Mouse (Mus musculus): Measurements from ENCODE around the gene Ndufa13. TPM values are rescaled to one million over a fixed set of nuclear protein-coding genes. Genes with fewer than 3 reads are reported as not detected.

Gene Ndufa13
- polyA plus RNA-seq, 2 experiments, result 97.4 to 190 TPM

DNA sequence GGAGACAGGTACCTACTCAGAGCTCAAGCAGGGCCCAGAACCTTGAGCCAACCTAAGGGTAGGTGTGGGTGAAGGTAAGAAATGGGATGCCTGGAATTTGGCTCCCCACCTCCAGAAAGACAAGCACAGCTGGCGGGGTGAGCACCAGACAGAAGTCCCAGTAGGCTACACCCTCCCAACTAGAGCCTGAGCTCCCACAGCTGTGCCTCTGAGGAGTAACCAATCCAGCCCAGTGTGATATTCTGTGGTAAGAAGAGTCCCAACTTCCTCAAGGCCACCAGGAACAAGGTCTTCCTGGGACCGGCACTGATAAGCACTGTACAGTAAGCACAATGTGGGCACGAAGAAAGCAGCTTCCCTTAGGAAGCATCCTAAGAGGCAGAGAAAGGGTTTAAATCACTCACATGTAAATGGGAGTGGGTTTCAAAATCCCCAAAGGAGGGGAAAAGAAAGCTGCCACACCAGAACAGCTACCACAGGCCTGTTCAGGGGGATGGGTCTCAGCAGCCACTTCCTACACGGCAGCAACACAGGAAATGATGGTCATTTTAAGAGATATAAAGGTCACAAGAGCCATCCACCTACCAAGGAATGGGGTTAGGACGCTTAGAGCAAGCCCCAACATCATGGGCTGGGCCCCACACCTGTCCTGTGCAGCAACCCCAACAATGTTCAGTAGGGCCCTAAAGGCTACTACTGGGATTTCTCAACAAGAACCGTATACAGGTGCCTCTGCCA, 36.1 kb upstream of the Ndufa13 start:
- DNase-seq (ENCODE audit: low spot score) (no peak), ATAC-seq (ENCODE audit: low FRiP score, low read depth) (no peak)
- H3K9me3 ChIP-seq (ENCODE audit: control insufficient read depth, low read length), result no peaks in the 10 kb centered on the region
- H3K27ac ChIP-seq (replicated peaks; ENCODE audit: low read depth, low read length), result no peak overlapping the region
- H3K9ac ChIP-seq (ENCODE audit: low read depth, low read length, severe bottlenecking), result no peak overlapping the region
- no peak overlapping the region for H3K4me2 ChIP-seq (replicated peaks; ENCODE audit: low read depth, low read length, severe bottlenecking)
- H3K4me1 ChIP-seq (ENCODE audit: control insufficient read depth, insufficient read depth, low read length), result peaks cover 8% of the 10 kb centered on the region; the same call in 1 of the 2 replicates
- no peaks in the 10 kb centered on the region for H3K27me3 ChIP-seq (ENCODE audit: control insufficient read depth, insufficient read depth, low read length)
- peaks cover 30% of the 10 kb centered on the region for H3K36me3 ChIP-seq (ENCODE audit: control insufficient read depth, insufficient read depth, low read length)
- no peak overlapping the region for H3K4me3 ChIP-seq (replicated peaks; ENCODE audit: low read length)
- 74% methylated on average over 6 of the region's 6 CpGs for WGBS
- no peak for TF ChIP-seq POLR2A (IDR thresholded peaks at IDR 0.05; ENCODE audit: borderline replicate concordance, extremely low read depth, insufficient read depth, insufficient read length)

DNA sequence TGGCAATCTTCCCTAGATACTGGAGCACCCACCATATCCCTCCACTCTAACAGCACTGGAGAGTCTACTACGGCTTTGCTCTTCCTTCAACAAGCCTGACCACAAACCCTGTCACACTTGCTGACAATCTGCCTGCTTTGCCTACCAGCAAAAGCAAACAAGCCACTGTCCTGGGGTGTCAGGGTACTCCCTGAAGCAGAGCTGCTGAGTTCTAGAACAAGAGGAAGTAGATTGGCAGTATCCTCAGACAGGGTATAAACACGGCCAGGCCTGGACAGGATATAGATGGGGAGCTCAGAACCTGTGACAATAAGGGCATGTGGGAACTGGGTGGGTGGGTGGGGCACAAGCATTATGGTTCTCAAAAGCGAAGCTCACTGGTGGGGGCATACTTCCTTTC, 35.1 kb upstream of the Ndufa13 start:
- peaks cover 35% of the 10 kb centered on the region for H3K36me3 ChIP-seq (ENCODE audit: control insufficient read depth, insufficient read depth, low read length)
- H3K4me1 ChIP-seq (ENCODE audit: control insufficient read depth, insufficient read depth, low read length), result peaks cover 8% of the 10 kb centered on the region; the same call in 1 of the 2 replicates
- no peak overlapping the region for H3K9ac ChIP-seq (ENCODE audit: low read depth, low read length, severe bottlenecking)
- DNase-seq (ENCODE audit: low spot score) (no peak), ATAC-seq (ENCODE audit: low FRiP score, low read depth) (no peak)
- WGBS, result 94% methylated on average over 3 of the region's 3 CpGs
- H3K4me3 ChIP-seq (replicated peaks; ENCODE audit: low read length), result no peak overlapping the region
- H3K9me3 ChIP-seq (ENCODE audit: control insufficient read depth, low read length), result no peaks in the 10 kb centered on the region
- no peaks in the 10 kb centered on the region for H3K27me3 ChIP-seq (ENCODE audit: control insufficient read depth, insufficient read depth, low read length)
- no peak overlapping the region for H3K27ac ChIP-seq (replicated peaks; ENCODE audit: low read depth, low read length)
- H3K4me2 ChIP-seq (replicated peaks; ENCODE audit: low read depth, low read length, severe bottlenecking), result no peak overlapping the region
- no peak for TF ChIP-seq POLR2A (IDR thresholded peaks at IDR 0.05; ENCODE audit: borderline replicate concordance, extremely low read depth, insufficient read depth, insufficient read length)

DNA sequence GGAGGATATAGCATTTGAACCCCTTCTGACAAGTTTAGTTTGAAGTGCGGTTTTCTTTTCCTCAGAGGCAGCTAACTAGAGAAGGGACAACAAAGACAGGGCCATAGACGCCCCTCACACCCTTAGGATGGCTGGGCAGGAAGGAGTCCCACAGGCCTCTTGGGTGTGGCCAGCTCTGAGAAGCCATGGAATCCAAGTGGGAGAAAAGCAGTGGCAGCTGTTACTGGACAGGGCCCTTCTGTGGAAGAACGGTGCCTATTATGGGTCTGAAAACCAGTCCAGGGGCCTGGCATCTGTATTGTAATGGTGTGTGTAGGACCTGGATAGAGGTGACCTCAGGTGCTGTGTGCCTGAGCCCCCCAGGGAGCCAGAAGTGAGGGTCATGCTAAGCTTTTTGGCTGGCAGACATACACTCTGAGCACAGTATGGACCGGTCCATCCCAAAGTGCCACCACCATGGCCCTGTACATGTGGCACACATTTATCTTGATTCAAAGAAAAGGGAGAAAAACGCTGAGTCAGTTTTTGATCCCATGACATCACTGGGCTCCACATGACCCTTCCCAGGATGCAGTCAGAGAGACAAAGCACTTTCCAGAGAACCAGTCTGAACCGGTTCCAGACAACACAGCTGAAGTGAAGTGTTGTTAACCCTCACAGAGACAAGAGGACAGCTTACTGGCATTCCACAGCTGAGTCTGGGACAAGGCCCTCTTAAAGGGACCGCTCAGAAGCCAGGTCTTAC, 33.9 kb upstream of the Ndufa13 start:
- DNase-seq (ENCODE audit: low spot score) (peak; percentile 73), ATAC-seq (ENCODE audit: low FRiP score, low read depth) (peak; percentile 82)
- 0 out of 2 replicates have a peak overlapping the region, but pooled peaks have one; percentile 52 for H3K27ac ChIP-seq (replicated peaks; ENCODE audit: low read depth, low read length)
- no peak overlapping the region for H3K4me3 ChIP-seq (replicated peaks; ENCODE audit: low read length)
- peaks cover 8% of the 10 kb centered on the region; the same call in 1 of the 2 replicates for H3K4me1 ChIP-seq (ENCODE audit: control insufficient read depth, insufficient read depth, low read length)
- H3K9ac ChIP-seq (ENCODE audit: low read depth, low read length, severe bottlenecking), result no peak overlapping the region
- no peak overlapping the region for H3K4me2 ChIP-seq (replicated peaks; ENCODE audit: low read depth, low read length, severe bottlenecking)
- H3K36me3 ChIP-seq (ENCODE audit: control insufficient read depth, insufficient read depth, low read length), result peaks cover 35% of the 10 kb centered on the region
- TF ChIP-seq POLR2A (IDR thresholded peaks at IDR 0.05; ENCODE audit: borderline replicate concordance, extremely low read depth, insufficient read depth, insufficient read length), result no peak
- no peaks in the 10 kb centered on the region for H3K9me3 ChIP-seq (ENCODE audit: control insufficient read depth, low read length)
- H3K27me3 ChIP-seq (ENCODE audit: control insufficient read depth, insufficient read depth, low read length), result no peaks in the 10 kb centered on the region
- WGBS, result 67% methylated on average over 7 of the region's 7 CpGs

DNA sequence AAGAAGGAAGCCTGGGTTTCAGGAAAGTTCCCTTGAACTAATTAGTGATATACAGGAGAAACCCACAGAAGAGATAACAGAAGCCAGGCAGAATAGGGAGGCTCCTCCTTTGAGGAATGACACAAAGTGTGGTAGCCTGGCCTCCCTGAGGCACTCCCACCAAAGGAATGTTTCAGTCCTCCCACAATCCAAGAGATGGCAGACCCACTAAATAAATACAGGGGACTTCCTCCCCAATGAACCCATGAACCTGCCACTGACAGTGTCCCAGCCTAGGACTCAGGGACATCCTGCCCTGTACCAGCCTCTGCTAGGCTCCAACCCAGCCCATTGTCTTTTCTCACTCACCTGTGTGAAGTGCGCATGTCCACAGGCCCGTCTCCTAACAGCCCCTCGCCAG, 33.1 kb upstream of the Ndufa13 start:
- no peak overlapping the region for H3K4me3 ChIP-seq (replicated peaks; ENCODE audit: low read length)
- no peak for TF ChIP-seq POLR2A (IDR thresholded peaks at IDR 0.05; ENCODE audit: borderline replicate concordance, extremely low read depth, insufficient read depth, insufficient read length)
- H3K27me3 ChIP-seq (ENCODE audit: control insufficient read depth, insufficient read depth, low read length), result no peaks in the 10 kb centered on the region
- no peak overlapping the region for H3K27ac ChIP-seq (replicated peaks; ENCODE audit: low read depth, low read length)
- DNase-seq (ENCODE audit: low spot score) (no peak), ATAC-seq (ENCODE audit: low FRiP score, low read depth) (no peak)
- 87% methylated on average over 3 of the region's 3 CpGs for WGBS
- H3K9ac ChIP-seq (ENCODE audit: low read depth, low read length, severe bottlenecking), result no peak overlapping the region
- peaks cover 6% of the 10 kb centered on the region; the same call in 1 of the 2 replicates for H3K4me1 ChIP-seq (ENCODE audit: control insufficient read depth, insufficient read depth, low read length)
- no peaks in the 10 kb centered on the region for H3K9me3 ChIP-seq (ENCODE audit: control insufficient read depth, low read length)
- peaks cover 35% of the 10 kb centered on the region for H3K36me3 ChIP-seq (ENCODE audit: control insufficient read depth, insufficient read depth, low read length)
- H3K4me2 ChIP-seq (replicated peaks; ENCODE audit: low read depth, low read length, severe bottlenecking), result no peak overlapping the region

DNA sequence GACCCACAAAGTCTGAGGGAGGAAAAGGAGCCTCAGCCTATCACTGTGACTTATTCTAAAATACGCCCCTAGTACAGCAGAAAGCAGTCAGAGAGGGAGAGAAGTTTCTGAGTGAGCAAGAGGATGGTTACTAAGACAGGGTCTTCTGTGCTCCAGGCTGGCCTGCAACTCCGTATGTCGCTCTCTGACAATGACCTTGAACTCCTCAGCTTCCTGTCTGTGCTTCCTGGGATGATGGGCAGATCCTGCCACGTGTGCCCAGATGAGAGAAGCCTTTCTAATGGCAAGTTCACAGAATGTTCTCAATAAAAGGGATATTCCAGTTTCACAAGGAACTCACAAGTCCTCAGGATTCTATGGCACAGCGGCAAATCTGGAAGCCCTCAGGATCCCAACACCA, 32.2 kb upstream of the Ndufa13 start:
- Histone ChIP-seq H3K9me3 (ENCODE audit: control insufficient read depth, low read length) (no peaks in the 10 kb centered on the region), H3K27ac (replicated peaks; ENCODE audit: low read depth, low read length) (no peak overlapping the region), H3K9ac (ENCODE audit: low read depth, low read length, severe bottlenecking) (no peak overlapping the region), H3K36me3 (ENCODE audit: control insufficient read depth, insufficient read depth, low read length) (peaks cover 35% of the 10 kb centered on the region), H3K27me3 (ENCODE audit: control insufficient read depth, insufficient read depth, low read length) (no peaks in the 10 kb centered on the region), H3K4me2 (replicated peaks; ENCODE audit: low read depth, low read length, severe bottlenecking) (no peak overlapping the region), H3K4me3 (replicated peaks; ENCODE audit: low read length) (no peak overlapping the region), H3K4me1 (ENCODE audit: control insufficient read depth, insufficient read depth, low read length) (no peaks in the 10 kb centered on the region)
- DNase-seq (ENCODE audit: low spot score) (no peak), ATAC-seq (ENCODE audit: low FRiP score, low read depth) (no peak)
- no peak for TF ChIP-seq POLR2A (IDR thresholded peaks at IDR 0.05; ENCODE audit: borderline replicate concordance, extremely low read depth, insufficient read depth, insufficient read length)
- 82% methylated on average over 5 of the region's 5 CpGs for WGBS
